Mouse (Mus musculus) lung, embryonic 14.5 days (tissue): Measurements from ENCODE around the gene Aldh9a1. TPM values are rescaled to one million over a fixed set of nuclear protein-coding genes. Genes with fewer than 3 reads are reported as not detected.

Experiments used
- ATAC-seq: fragments of 200-750 bp; cut with Nextera tagmentation; 2 replicates; pipeline ENCODE4 v1.8.0; 2017; ENCODE audit warnings: mild to moderate bottlenecking, moderate TSS enrichment, moderate library complexity; ENCODE audit not compliant: insufficient read depth
- DNase-seq: peaks from one replicate; pipeline ENCODE4 v3.0.0-alpha.2; 2015
- H3K27ac ChIP-seq: fragments of 300-500 bp; sonication (generic); 2 replicates; pipeline ENCODE4 v1.5.1; 2014; ENCODE audit warnings: low read depth, mild to moderate bottlenecking, moderate library complexity
- H3K27me3 ChIP-seq: fragments of 300-500 bp; sonication (generic); 2 replicates; pipeline ENCODE4 v1.6.1; 2014; ENCODE audit warnings: low read length, control low read depth; ENCODE audit not compliant: insufficient read depth
- H3K36me3 ChIP-seq: fragments of 300-500 bp; sonication (generic); 2 replicates; pipeline ENCODE4 v1.6.1; 2014; ENCODE audit warnings: control low read depth; ENCODE audit not compliant: insufficient read depth
- H3K4me1 ChIP-seq: fragments of 300-500 bp; sonication (generic); 2 replicates; pipeline ENCODE4 v1.6.1; 2014; ENCODE audit warnings: antibody characterized with exemption, control low read depth; ENCODE audit not compliant: insufficient read depth
- H3K4me2 ChIP-seq: fragments of 300-500 bp; sonication (generic); 2 replicates; pipeline ENCODE4 v1.6.1; 2014; ENCODE audit warnings: mild to moderate bottlenecking
- H3K4me3 ChIP-seq: fragments of 300-500 bp; sonication (generic); 2 replicates; pipeline ENCODE4 v1.5.1; 2014; ENCODE audit warnings: low read depth, low read length
- H3K9ac ChIP-seq: fragments of 300-500 bp; sonication (generic); 2 replicates; pipeline ENCODE4 v1.6.1; 2014
- H3K9me3 ChIP-seq: fragments of 300-500 bp; sonication (generic); 2 replicates; pipeline ENCODE4 v1.6.1; 2016; ENCODE audit warnings: low read depth, low read length, control low read depth
- CTCF ChIP-seq: IDR thresholded peaks from 2 replicates; pipeline ENCODE4 v1.5.1; 2016; ENCODE audit warnings: antibody characterized with exemption, low read depth
- WGBS: fragments of 180-500 bp; shearing (Covaris S2); extraction: QIAGEN DNeasy Blood & Tissue Kit; methylation state at CpG from one replicate; pipeline ENCODE4 v1.1.7; 2014; 5-methylcytosine and 5-hydroxymethylcytosine counted together
- polyA plus RNA-seq: library from polyadenylated mRNA; unstranded; fragments of >200 nt; fragmentation: Nextera tagmentation; extraction: Ambion mirVana; gene quantifications from 2 replicates; pipeline ENCODE4 v1.2.1, GENCODE M21; 2014

Gene Aldh9a1
- polyA plus RNA-seq, 1 experiment from 2014 or later, result 46.2 TPM

GRCm38 (mm10) chr1:167312367-167312766 lies 37.4 kb upstream of the Aldh9a1 start:
- no peak overlapping the region for H3K9ac ChIP-seq
- TF ChIP-seq CTCF, result no peak
- ATAC-seq, result no peak

GRCm38 (mm10) chr1:167313220-167313619 lies 36.6 kb upstream of the Aldh9a1 start:
- DNase-seq (no peak), ATAC-seq (no peak)
- TF ChIP-seq CTCF, result no peak
- no peaks in the 10 kb centered on the region for H3K9me3 ChIP-seq
- no peaks in the 10 kb centered on the region for H3K27me3 ChIP-seq
- peaks cover 32% of the 10 kb centered on the region for H3K36me3 ChIP-seq
- WGBS, result 88% methylated on average over 4 of the region's 4 CpGs
- no peak overlapping the region for H3K4me3 ChIP-seq
- H3K4me1 ChIP-seq, result peaks cover 5% of the 10 kb centered on the region; the same call in 1 of the 2 replicates
- H3K9ac ChIP-seq, result no peak overlapping the region
- H3K27ac ChIP-seq, result no peak overlapping the region
- H3K4me2 ChIP-seq, result no peak overlapping the region

More at GRCm38 (mm10) chr1:167312367-167312766, 37.4 kb upstream of the Aldh9a1 start:
- peaks cover 28% of the 10 kb centered on the region for H3K36me3 ChIP-seq
- DNase-seq, result no peak
- H3K27ac ChIP-seq, result no peak overlapping the region
- no peak overlapping the region for H3K4me3 ChIP-seq
- no peak overlapping the region for H3K4me2 ChIP-seq
- H3K9me3 ChIP-seq, result no peaks in the 10 kb centered on the region
- H3K27me3 ChIP-seq, result no peaks in the 10 kb centered on the region
- peaks cover 5% of the 10 kb centered on the region; the same call in 1 of the 2 replicates for H3K4me1 ChIP-seq

GRCm38 (mm10) chr1:167321691-167322090 lies 28.1 kb upstream of the Aldh9a1 start:
- Histone ChIP-seq H3K27ac (no peak overlapping the region), H3K4me2 (no peak overlapping the region), H3K4me3 (no peak overlapping the region), H3K27me3 (no peaks in the 10 kb centered on the region), H3K9ac (no peak overlapping the region), H3K4me1 (no peaks in the 10 kb centered on the region), H3K9me3 (no peaks in the 10 kb centered on the region), H3K36me3 (peaks cover 76% of the 10 kb centered on the region)
- no peak for DNase-seq
- no peak for ATAC-seq
- TF ChIP-seq CTCF, result no peak
- 94% methylated on average over 6 of the region's 6 CpGs for WGBS

DNA sequence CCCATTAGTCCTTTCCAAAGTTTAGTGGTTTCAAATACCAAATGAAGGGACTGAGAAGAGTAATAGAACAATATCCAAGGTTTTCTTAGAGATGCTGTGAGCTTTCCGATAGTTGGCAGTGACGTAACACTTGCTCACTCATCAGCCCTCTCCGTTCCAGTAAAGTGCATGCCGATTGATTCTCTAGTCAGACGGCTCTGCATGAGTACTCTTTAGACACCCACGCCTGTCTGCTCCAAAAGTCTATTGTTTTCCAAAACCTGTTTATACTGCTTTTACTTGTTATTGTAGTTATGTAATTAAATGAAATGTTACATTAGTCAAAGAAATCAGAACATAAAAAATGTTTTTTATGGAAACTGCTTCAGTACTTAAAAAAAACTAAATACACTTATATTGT lies 21.0 kb upstream of the Aldh9a1 start:
- H3K9me3 ChIP-seq, result no peaks in the 10 kb centered on the region
- TF ChIP-seq CTCF, result no peak
- DNase-seq (no peak), ATAC-seq (no peak)
- WGBS, result 85% methylated on average over 6 of the region's 6 CpGs
- no peaks in the 10 kb centered on the region for H3K27me3 ChIP-seq
- H3K27ac ChIP-seq, result no peak overlapping the region
- H3K9ac ChIP-seq, result no peak overlapping the region
- peaks cover 69% of the 10 kb centered on the region for H3K36me3 ChIP-seq
- no peak overlapping the region for H3K4me2 ChIP-seq
- H3K4me1 ChIP-seq, result no peaks in the 10 kb centered on the region
- no peak overlapping the region for H3K4me3 ChIP-seq

- Histone ChIP-seq H3K9me3 (no peaks in the 10 kb centered on the region), H3K36me3 (peaks cover 59% of the 10 kb centered on the region), H3K4me3 (no peak overlapping the region), H3K27me3 (no peaks in the 10 kb centered on the region), H3K9ac (no peak overlapping the region), H3K4me2 (no peak overlapping the region), H3K27ac (no peak overlapping the region), H3K4me1 (no peaks in the 10 kb centered on the region)
- ATAC-seq, result no peak
- DNase-seq, result no peak
- TF ChIP-seq CTCF, result no peak
- WGBS, result 90% methylated on average over 8 of the region's 8 CpGs
Observed at GRCm38 (mm10) chr1:167331106-167331505, 18.7 kb upstream of the Aldh9a1 start.

GRCm38 (mm10) chr1:167336398-167336797 lies 13.4 kb upstream of the Aldh9a1 start:
- 78% methylated on average over 3 of the region's 3 CpGs for WGBS
- TF ChIP-seq CTCF, result no peak
- H3K4me1 ChIP-seq, result no peaks in the 10 kb centered on the region

DNA sequence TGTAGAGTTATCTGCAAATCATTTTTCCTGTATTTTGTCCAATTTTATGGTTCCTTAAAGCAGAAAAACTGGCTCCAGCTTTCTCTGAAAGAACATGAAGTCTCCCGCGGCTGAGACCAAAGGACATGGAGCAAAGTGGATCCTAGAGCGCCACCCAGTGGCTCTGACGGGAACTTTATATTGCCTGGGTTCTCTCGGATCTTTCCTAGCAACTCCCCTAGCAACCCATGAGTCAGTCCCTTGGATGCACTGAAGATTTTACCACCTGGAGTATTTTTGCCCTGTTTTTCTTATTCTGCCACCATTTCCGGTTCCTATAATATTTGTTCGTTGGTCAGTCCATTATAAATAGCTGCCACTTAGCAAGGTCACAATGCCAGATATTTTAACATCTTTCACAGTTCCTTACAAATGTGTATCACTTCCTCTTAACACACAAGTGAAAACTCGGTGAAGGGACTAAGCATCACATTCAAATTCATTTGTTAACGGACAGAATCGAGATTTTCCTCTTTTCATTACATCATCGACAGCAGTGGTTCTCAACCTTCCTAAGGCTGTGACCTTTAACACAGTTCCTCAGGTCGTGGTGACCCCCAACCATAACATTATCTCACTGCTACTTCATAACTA lies 12.2 kb upstream of the Aldh9a1 start:
- DNase-seq (peak; percentile 95), ATAC-seq (peak; percentile 57)
- Histone ChIP-seq H3K4me3 (no peak overlapping the region), H3K4me1 (no peaks in the 10 kb centered on the region), H3K9me3 (no peaks in the 10 kb centered on the region), H3K9ac (no peak overlapping the region), H3K27ac (no peak overlapping the region), H3K27me3 (0 out of 2 replicates have a peak, but pooled peaks cover 5% of the 10 kb centered on the region), H3K4me2 (no peak overlapping the region), H3K36me3 (peaks cover 11% of the 10 kb centered on the region; the same call in 1 of the 2 replicates)
- TF ChIP-seq CTCF, result peak; percentile 84
- 18% methylated on average over 12 of the region's 12 CpGs for WGBS

More at GRCm38 (mm10) chr1:167336398-167336797, 13.4 kb upstream of the Aldh9a1 start:
- Histone ChIP-seq H3K27me3 (0 out of 2 replicates have a peak, but pooled peaks cover 4% of the 10 kb centered on the region), H3K4me3 (no peak overlapping the region), H3K9me3 (no peaks in the 10 kb centered on the region), H3K9ac (no peak overlapping the region), H3K27ac (no peak overlapping the region), H3K4me2 (no peak overlapping the region), H3K36me3 (peaks cover 20% of the 10 kb centered on the region; the same call in 1 of the 2 replicates)
- DNase-seq, result no peak
- no peak for ATAC-seq
